34 mouse cellular contexts compared by ENCODE assay signal in the genomic region with DNA sequence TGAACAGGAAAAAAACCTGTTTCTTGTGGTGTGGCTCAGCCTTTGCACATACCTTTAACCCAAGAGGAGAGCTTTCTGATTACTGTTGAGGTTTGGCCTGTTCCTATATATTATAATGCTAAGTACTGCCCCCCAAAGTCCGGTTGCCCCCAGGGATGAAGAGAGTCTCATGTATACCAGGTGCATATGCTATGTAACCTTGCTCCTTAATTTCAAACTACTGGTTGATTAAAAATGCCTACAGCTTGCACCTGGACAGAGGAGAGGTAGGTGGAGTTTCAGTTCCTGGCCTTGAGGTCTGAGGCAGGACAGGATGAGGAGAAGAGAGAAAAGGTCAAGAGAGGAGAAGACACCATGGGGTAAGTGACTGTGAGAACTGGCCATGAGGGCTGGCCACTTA. TPM values are rescaled to one million over a fixed set of nuclear protein-coding genes. Genes with fewer than 3 reads are reported as not detected.
"Had no signal": no experiment of that assay in that cellular context is flagged by ENCODE, and none has a peak within 500 bp of the region (broad histone marks: within the 10 kb centered on the region; RNA-seq: fewer than 3 reads in every experiment).

A gene (plus strand): TSS at position 301 of the 400 bp plus-strand sequence.

- H3K9me3 ChIP-seq: heart, embryonic 13.5 days; heart, embryonic 15.5 days; hindbrain, embryonic 13.5 days; hindbrain, embryonic 15.5 days; kidney, embryonic 15.5 days; limb, embryonic 13.5 days; limb, embryonic 15.5 days had no signal

- H3K4me2 ChIP-seq: heart, embryonic 11.5 days; heart, embryonic 13.5 days; heart, embryonic 15.5 days; hindbrain, embryonic 13.5 days; hindbrain, embryonic 15.5 days; kidney, embryonic 15.5 days; limb, embryonic 13.5 days; limb, embryonic 15.5 days had no signal

- H3K9ac ChIP-seq: forebrain, postnatal 0 days; heart, embryonic 13.5 days; heart, embryonic 15.5 days; hindbrain, embryonic 13.5 days; hindbrain, embryonic 15.5 days; kidney, embryonic 15.5 days; limb, embryonic 13.5 days; limb, embryonic 15.5 days had no signal

- H3K4me3 ChIP-seq: heart, embryonic 13.5 days; heart, embryonic 15.5 days; hindbrain, embryonic 13.5 days; hindbrain, embryonic 15.5 days; kidney, embryonic 15.5 days; limb, embryonic 13.5 days; limb, embryonic 15.5 days had no signal

- DNase-seq: forebrain, postnatal 0 days; gastrocnemius, postnatal 14 days; gastrocnemius, postnatal 36 days; heart, adult 11 months; heart, postnatal 14 days; heart, postnatal 36 days; kidney, adult 11 months; kidney, adult 2 months; kidney, adult 9 months; kidney, postnatal 14 days; kidney, postnatal 36 days; layer of hippocampus, adult 9-11 months; layer of hippocampus, postnatal 36 days; left cerebral cortex, postnatal 4 days had no signal

- ATAC-seq: forebrain, postnatal 0 days; hindbrain, postnatal 0 days; intestine, embryonic 16.5 days had no signal

- H3K36me3 ChIP-seq: hindbrain, embryonic 15.5 days had no signal

- H3K27me3 ChIP-seq: heart, embryonic 13.5 days; heart, embryonic 15.5 days; hindbrain, embryonic 13.5 days; hindbrain, embryonic 15.5 days; kidney, embryonic 15.5 days; limb, embryonic 13.5 days; limb, embryonic 15.5 days had no signal

- H3K27ac ChIP-seq: heart, embryonic 13.5 days; heart, embryonic 15.5 days; hindbrain, embryonic 13.5 days; hindbrain, embryonic 15.5 days; hindbrain, postnatal 0 days; kidney, embryonic 15.5 days; kidney, postnatal 0 days; limb, embryonic 13.5 days; limb, embryonic 15.5 days had no signal

RNA-seq across cellular contexts. Expression of the gene that starts here (rescaled TPM):
- total RNA-seq: forebrain, postnatal 0 days; gastrocnemius, adult 18-20 months; gastrocnemius, adult 8-10 months; gastrocnemius, postnatal 14 days; heart, postnatal 36 days; hematopoietic stem cell, adult 5-6 weeks; left cerebral cortex, postnatal 10 days; left cerebral cortex, postnatal 4 days; liver, adult 2 months had no signal
- polyA plus RNA-seq: gonadal fat pad, adult 2 months; heart, embryonic 11.5 days; hindbrain, embryonic 11.5 days; hindbrain, embryonic 13.5 days; hindbrain, embryonic 15.5 days; intestine, embryonic 14.5 days; intestine, embryonic 16.5 days; kidney, adult 2 months; kidney, embryonic 15.5 days; kidney, postnatal 0 days; large intestine, adult 2 months; limb, embryonic 15.5 days; liver, adult 2 months had no signal
